Mouse (Mus musculus): ENCODE measurements around the gene Nexn. TPM values are rescaled to one million over a fixed set of nuclear protein-coding genes. Genes with fewer than 3 reads are reported as not detected.
"Not testable (repeated sequence)": the region's sequence is repeated elsewhere in the genome, so short reads cannot be mapped to it uniquely, and the experiment has no call there.

Gene Nexn
- polyA plus RNA-seq (2014; fragmentation: Nextera tagmentation; extraction: Ambion mirVana), result 26.8 and 29.4 TPM in 2 replicates

DNA sequence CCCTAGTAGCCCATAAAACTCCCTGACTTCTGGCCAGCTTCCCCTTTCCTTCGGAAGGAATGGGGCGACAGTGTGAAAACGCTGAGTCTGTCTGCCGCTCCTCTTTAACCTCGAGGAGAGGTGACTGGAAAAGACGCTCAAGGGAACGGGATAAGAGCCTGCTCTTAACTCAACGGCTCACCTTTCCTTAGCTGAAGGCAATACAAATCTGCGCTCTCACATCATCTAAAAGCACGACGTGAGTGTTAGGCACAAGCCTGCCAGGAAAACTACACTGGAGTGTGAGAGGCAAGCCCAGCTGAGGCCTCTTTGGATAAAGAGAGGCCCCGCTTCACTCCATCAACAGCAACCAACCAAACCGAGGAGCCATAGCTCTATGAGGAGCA, at the start of gene Nexn:
Nexn (minus strand) TSS at position 315 of the 386 bp plus-strand sequence.
- peak; percentile 25 for ATAC-seq (replicated peaks; ENCODE audit: low FRiP score, low TSS enrichment, low read depth)
- DNase-seq (ENCODE audit: low spot score), result no peak
- Histone ChIP-seq H3K9ac (ENCODE audit: low read length) (peak within 1 kb of the TSS; percentile 73), H3K27me3 (replicated peaks; ENCODE audit: control insufficient read depth, insufficient read depth, low read length) (no peaks in the 10 kb centered on the region), H3K36me3 (ENCODE audit: control insufficient read depth, insufficient read depth, low read length) (no peaks in the 10 kb centered on the region), H3K9me3 (ENCODE audit: control insufficient read depth, low read length) (no peaks in the 10 kb centered on the region), H3K4me2 (ENCODE audit: low read length) (peak within 1 kb of the TSS; percentile 93), H3K27ac (ENCODE audit: low read depth) (peak within 1 kb of the TSS; percentile 87), H3K4me3 (ENCODE audit: low read depth, low read length) (peak within 1 kb of the TSS; percentile 60), H3K4me1 (replicated peaks; ENCODE audit: control insufficient read depth, insufficient read depth, low read length) (peaks cover 5% of the 10 kb centered on the region; the same call in 1 of the 2 replicates)
- WGBS, result 4% methylated on average over 13 of the region's 13 CpGs

DNA sequence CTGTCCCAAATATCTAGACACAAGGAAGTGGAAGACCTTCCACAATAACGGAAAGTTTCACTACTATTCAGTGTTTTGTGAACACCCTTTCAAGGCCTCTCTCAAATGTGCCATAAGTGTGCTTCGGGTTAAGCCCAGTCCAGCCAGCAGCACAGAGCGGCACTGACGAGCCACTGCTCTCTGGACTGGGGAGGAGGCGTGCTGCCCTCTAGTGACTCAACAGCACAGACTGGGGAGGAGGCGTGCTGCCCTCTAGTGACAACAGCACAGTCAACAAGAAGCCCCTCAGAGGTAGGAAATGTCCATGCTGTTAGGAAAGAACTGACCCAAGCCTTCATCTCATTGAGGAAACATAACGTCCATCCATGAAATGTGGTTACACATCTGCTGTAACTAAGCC, 49.5 kb upstream of the Nexn start:
- Histone ChIP-seq H3K27ac (ENCODE audit: low read depth) (no peak overlapping the region), H3K4me3 (ENCODE audit: low read depth, low read length) (no peak overlapping the region), H3K27me3 (replicated peaks; ENCODE audit: control insufficient read depth, insufficient read depth, low read length) (no peaks in the 10 kb centered on the region), H3K9me3 (ENCODE audit: control insufficient read depth, low read length) (no peaks in the 10 kb centered on the region), H3K36me3 (ENCODE audit: control insufficient read depth, insufficient read depth, low read length) (peaks cover 19% of the 10 kb centered on the region), H3K4me2 (ENCODE audit: low read length) (no peak overlapping the region), H3K4me1 (replicated peaks; ENCODE audit: control insufficient read depth, insufficient read depth, low read length) (no peaks in the 10 kb centered on the region), H3K9ac (ENCODE audit: low read length) (no peak overlapping the region)
- ATAC-seq (replicated peaks; ENCODE audit: low FRiP score, low TSS enrichment, low read depth) (peak; percentile 93), DNase-seq (ENCODE audit: low spot score) (peak; percentile 84)
- WGBS, result 11% methylated on average over 7 of the region's 7 CpGs

DNA sequence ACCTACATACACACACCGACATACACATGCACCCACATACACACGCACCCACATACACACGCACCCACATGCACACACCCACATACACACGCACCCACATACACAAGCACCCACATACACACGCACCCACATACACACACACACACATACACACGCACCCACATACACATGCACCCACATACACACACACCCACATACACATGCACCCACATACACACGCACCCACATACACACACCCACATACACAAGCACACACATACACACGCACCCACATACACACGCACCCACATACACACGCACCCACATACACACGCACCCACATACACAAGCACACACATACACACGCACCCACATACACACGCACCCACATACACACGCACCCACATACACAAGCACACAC, 48.5 kb upstream of the Nexn start:
- not testable (repeated sequence) for H3K27me3 ChIP-seq (replicated peaks; ENCODE audit: control insufficient read depth, insufficient read depth, low read length); ATAC-seq (replicated peaks; ENCODE audit: low FRiP score, low TSS enrichment, low read depth); H3K4me2 ChIP-seq (ENCODE audit: low read length); H3K27ac ChIP-seq (ENCODE audit: low read depth); DNase-seq (ENCODE audit: low spot score); H3K9me3 ChIP-seq (ENCODE audit: control insufficient read depth, low read length); H3K4me3 ChIP-seq (ENCODE audit: low read depth, low read length); H3K9ac ChIP-seq (ENCODE audit: low read length); H3K4me1 ChIP-seq (replicated peaks; ENCODE audit: control insufficient read depth, insufficient read depth, low read length)
- 82% methylated on average over 14 of the region's 14 CpGs for WGBS
- H3K36me3 ChIP-seq (ENCODE audit: control insufficient read depth, insufficient read depth, low read length), result peaks cover 17% of the 10 kb centered on the region; the same call in 1 of the 2 replicates

DNA sequence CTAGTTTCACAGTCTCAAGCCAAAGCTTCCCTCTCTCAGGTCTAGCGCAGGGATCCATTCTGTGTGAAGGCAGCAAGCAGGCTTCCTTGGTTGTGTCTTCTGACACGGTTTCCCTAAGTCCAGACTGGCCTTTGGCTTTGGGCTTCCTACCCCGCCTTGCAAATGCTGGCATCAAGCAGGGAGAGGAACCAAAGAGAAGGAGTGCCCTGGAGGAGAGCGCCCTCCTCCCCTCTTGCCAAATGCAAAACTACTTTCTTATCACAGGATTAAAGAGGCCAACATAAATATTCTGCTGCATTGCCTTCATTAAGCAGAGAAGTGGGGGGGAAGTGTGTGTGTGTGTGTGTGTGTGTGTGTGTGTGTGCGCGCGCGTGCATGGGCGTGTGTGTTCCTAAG, 43.1 kb upstream of the Nexn start:
- H3K36me3 ChIP-seq (ENCODE audit: control insufficient read depth, insufficient read depth, low read length), result peaks cover 17% of the 10 kb centered on the region; the same call in 1 of the 2 replicates
- H3K27me3 ChIP-seq (replicated peaks; ENCODE audit: control insufficient read depth, insufficient read depth, low read length), result no peaks in the 10 kb centered on the region
- peaks cover 19% of the 10 kb centered on the region for H3K4me1 ChIP-seq (replicated peaks; ENCODE audit: control insufficient read depth, insufficient read depth, low read length)
- H3K4me3 ChIP-seq (ENCODE audit: low read depth, low read length), result no peak overlapping the region
- no peaks in the 10 kb centered on the region for H3K9me3 ChIP-seq (ENCODE audit: control insufficient read depth, low read length)
- 69% methylated on average over 9 of the region's 9 CpGs for WGBS
- H3K27ac ChIP-seq (ENCODE audit: low read depth), result peak overlapping the region; percentile 88
- no peak for ATAC-seq (replicated peaks; ENCODE audit: low FRiP score, low TSS enrichment, low read depth)
- no peak for DNase-seq (ENCODE audit: low spot score)
- H3K9ac ChIP-seq (ENCODE audit: low read length), result 0 out of 2 replicates have a peak overlapping the region, but pooled peaks have one; percentile 13
- H3K4me2 ChIP-seq (ENCODE audit: low read length), result no peak overlapping the region

DNA sequence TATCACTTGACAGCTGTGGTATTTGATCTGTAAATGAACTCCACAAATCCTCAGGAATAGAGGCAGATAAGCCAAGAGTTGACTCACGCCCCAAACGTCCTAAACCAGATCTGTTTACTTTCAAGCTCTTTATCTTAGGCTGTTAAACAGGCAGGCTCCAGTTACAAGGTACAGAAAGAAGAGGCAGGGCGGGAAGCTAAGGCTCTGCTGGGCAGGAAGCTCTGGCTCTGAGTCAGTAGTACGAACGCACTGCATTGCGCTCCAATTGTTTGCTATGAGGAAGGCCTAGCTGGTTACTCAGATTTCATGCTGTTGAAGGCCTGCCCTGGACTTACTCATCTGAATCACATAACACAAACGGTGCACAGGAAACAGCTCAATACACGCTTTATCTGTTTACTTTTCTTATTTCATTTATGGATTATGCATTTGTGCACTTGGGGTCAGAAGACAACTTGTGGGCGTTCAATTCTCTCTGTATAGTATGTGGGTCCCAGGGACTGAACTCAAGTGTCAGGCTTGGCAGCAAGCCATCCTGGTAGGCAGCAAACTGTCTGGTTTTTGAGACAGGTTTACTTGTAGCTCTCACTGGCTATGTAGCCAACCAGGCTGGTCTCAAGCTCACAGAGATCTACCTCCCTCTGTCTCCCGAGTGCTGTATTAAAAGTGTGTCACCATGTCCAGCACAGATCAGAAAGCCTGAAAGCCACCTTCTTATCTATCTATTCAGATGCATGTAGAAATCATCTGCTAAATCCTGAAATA, 42.5 kb upstream of the Nexn start:
- H3K4me1 ChIP-seq (replicated peaks; ENCODE audit: control insufficient read depth, insufficient read depth, low read length), result peaks cover 24% of the 10 kb centered on the region
- peak; percentile 71 for DNase-seq (ENCODE audit: low spot score)
- H3K27me3 ChIP-seq (replicated peaks; ENCODE audit: control insufficient read depth, insufficient read depth, low read length), result no peaks in the 10 kb centered on the region
- H3K9me3 ChIP-seq (ENCODE audit: control insufficient read depth, low read length), result no peaks in the 10 kb centered on the region
- 0 out of 2 replicates have a peak overlapping the region, but pooled peaks have one; percentile 13 for H3K9ac ChIP-seq (ENCODE audit: low read length)
- WGBS, result 12% methylated on average over 10 of the region's 10 CpGs
- peak; percentile 87 for ATAC-seq (replicated peaks; ENCODE audit: low FRiP score, low TSS enrichment, low read depth)
- H3K36me3 ChIP-seq (ENCODE audit: control insufficient read depth, insufficient read depth, low read length), result peaks cover 17% of the 10 kb centered on the region; the same call in 1 of the 2 replicates
- H3K4me3 ChIP-seq (ENCODE audit: low read depth, low read length), result no peak overlapping the region
- peak overlapping the region; percentile 88 for H3K27ac ChIP-seq (ENCODE audit: low read depth)
- H3K4me2 ChIP-seq (ENCODE audit: low read length), result no peak overlapping the region

DNA sequence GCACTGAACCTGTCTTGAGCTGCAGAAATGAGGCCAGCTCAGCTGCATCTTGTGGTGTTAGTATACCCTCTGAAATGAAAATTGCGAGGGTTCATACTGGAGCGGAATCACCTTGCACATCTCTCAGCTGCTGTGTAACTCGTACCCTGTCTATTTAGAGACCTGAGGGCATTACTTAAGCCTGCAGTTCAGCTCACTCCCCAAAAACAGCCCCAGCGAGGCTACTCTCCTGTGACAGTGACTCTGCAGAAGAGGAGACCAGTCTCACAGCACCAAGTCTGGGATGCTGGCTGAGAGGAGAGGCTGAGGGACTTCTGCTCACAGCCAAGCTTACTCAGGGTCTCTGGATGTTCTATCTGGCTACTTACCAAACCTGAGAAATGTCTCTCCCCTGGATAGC, 39.8 kb upstream of the Nexn start:
- no peaks in the 10 kb centered on the region for H3K36me3 ChIP-seq (ENCODE audit: control insufficient read depth, insufficient read depth, low read length)
- no peak overlapping the region for H3K9ac ChIP-seq (ENCODE audit: low read length)
- H3K27me3 ChIP-seq (replicated peaks; ENCODE audit: control insufficient read depth, insufficient read depth, low read length), result no peaks in the 10 kb centered on the region
- no peak for ATAC-seq (replicated peaks; ENCODE audit: low FRiP score, low TSS enrichment, low read depth)
- no peak for DNase-seq (ENCODE audit: low spot score)
- H3K9me3 ChIP-seq (ENCODE audit: control insufficient read depth, low read length), result peaks cover 3% of the 10 kb centered on the region; the same call in 1 of the 2 replicates
- WGBS, result 88% methylated on average over 4 of the region's 4 CpGs
- no peak overlapping the region for H3K27ac ChIP-seq (ENCODE audit: low read depth)
- H3K4me1 ChIP-seq (replicated peaks; ENCODE audit: control insufficient read depth, insufficient read depth, low read length), result peaks cover 29% of the 10 kb centered on the region
- no peak overlapping the region for H3K4me3 ChIP-seq (ENCODE audit: low read depth, low read length)
- no peak overlapping the region for H3K4me2 ChIP-seq (ENCODE audit: low read length)

DNA sequence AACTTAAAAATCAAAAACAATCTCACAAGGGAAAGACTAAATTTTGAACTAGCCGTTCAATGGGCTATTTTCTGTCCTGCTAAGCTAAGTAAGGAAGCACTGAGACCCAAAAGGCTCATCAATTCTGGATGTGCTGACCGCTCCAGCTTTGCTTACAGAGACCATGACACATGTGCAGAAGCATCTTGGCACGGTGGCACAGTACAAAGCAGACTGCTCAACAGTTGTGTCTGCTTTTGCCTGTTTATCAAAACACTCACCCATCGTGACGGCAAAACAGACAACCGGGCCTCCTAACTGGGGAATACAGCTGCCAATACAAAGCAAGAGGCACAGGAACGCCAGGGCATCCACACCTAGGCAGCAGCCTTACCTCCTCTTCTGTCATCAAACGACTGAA, 38.9 kb upstream of the Nexn start:
- Histone ChIP-seq H3K4me2 (ENCODE audit: low read length) (no peak overlapping the region), H3K36me3 (ENCODE audit: control insufficient read depth, insufficient read depth, low read length) (no peaks in the 10 kb centered on the region), H3K4me1 (replicated peaks; ENCODE audit: control insufficient read depth, insufficient read depth, low read length) (peaks cover 29% of the 10 kb centered on the region), H3K9ac (ENCODE audit: low read length) (no peak overlapping the region), H3K4me3 (ENCODE audit: low read depth, low read length) (no peak overlapping the region), H3K9me3 (ENCODE audit: control insufficient read depth, low read length) (peaks cover 4% of the 10 kb centered on the region; the same call in 1 of the 2 replicates), H3K27me3 (replicated peaks; ENCODE audit: control insufficient read depth, insufficient read depth, low read length) (no peaks in the 10 kb centered on the region), H3K27ac (ENCODE audit: low read depth) (peak overlapping the region; percentile 64)
- 60% methylated on average over 8 of the region's 8 CpGs for WGBS
- no peak for ATAC-seq (replicated peaks; ENCODE audit: low FRiP score, low TSS enrichment, low read depth)
- DNase-seq (ENCODE audit: low spot score), result no peak

DNA sequence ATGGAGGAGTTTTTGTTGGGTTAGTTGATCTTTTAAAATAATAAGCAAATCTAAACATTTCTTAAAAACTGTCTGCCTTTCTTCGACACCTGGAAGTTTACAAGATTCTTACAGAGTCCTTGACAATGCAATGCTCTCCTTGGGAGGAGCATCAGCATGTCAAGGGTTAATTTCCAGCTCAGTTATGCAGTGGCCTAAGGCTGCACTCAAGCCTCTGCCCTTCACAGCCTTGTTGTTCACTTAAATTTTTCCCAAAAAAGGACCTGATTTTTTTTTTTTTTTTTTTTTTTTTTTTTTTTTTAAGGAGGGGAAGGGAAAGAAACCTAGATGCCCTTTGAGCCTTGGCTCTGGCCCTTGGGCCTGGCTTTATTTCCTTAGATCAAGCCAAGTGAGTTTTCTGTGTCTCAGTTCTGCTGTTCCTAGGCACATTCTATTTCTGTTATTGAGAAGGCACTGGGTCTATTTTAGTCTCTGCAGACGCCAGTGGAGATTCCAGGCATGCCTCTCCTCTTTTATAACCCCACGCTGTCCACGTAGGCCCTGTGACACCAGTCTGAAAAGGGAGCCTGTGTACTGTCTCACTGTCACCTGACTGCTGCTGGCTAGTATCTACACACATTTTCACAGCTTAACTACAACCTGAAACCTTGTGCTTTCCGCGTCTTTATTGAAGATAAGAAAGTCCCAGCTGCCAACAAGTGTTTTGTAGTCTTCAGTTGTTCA, 38.1 kb upstream of the Nexn start:
- DNase-seq (ENCODE audit: low spot score), result no peak
- H3K27me3 ChIP-seq (replicated peaks; ENCODE audit: control insufficient read depth, insufficient read depth, low read length), result no peaks in the 10 kb centered on the region
- ATAC-seq (replicated peaks; ENCODE audit: low FRiP score, low TSS enrichment, low read depth), result no peak
- no peak overlapping the region for H3K4me3 ChIP-seq (ENCODE audit: low read depth, low read length)
- 19% methylated on average over 6 of the region's 6 CpGs for WGBS
- peak overlapping the region; percentile 64 for H3K27ac ChIP-seq (ENCODE audit: low read depth)
- H3K4me2 ChIP-seq (ENCODE audit: low read length), result no peak overlapping the region
- H3K36me3 ChIP-seq (ENCODE audit: control insufficient read depth, insufficient read depth, low read length), result no peaks in the 10 kb centered on the region
- no peak overlapping the region for H3K9ac ChIP-seq (ENCODE audit: low read length)
- peaks cover 22% of the 10 kb centered on the region for H3K4me1 ChIP-seq (replicated peaks; ENCODE audit: control insufficient read depth, insufficient read depth, low read length)
- H3K9me3 ChIP-seq (ENCODE audit: control insufficient read depth, low read length), result peaks cover 4% of the 10 kb centered on the region; the same call in 1 of the 2 replicates

Data from intestine, embryonic 14.5 days (tissue).